Mouse (Mus musculus) embryonic facial prominence, embryonic 15.5 days (tissue): ENCODE results near the gene Trim29. TPM values are rescaled to one million over a fixed set of nuclear protein-coding genes. Genes with fewer than 3 reads are reported as not detected.

Experiments used
- ATAC-seq: fragments of 200-750 bp; cut with Nextera tagmentation; 2 replicates; pipeline ENCODE4 v1.8.0; 2017; ENCODE audit warnings: low read depth, moderate TSS enrichment; ENCODE audit not compliant: insufficient number of reproducible peaks, low FRiP score, low TSS enrichment
- H3K27ac ChIP-seq: fragments of 300-500 bp; sonication (generic); replicated peaks from 2 replicates; pipeline ENCODE4 v1.5.1; 2015; ENCODE audit warnings: mild to moderate bottlenecking, inconsistent platforms
- H3K27me3 ChIP-seq: fragments of 300-500 bp; sonication (generic); 2 replicates; pipeline ENCODE4 v1.6.1; 2015; ENCODE audit warnings: inconsistent platforms
- H3K36me3 ChIP-seq: fragments of 300-500 bp; sonication (generic); 2 replicates; pipeline ENCODE4 v1.6.1; 2015; ENCODE audit warnings: mild to moderate bottlenecking, inconsistent platforms
- H3K4me1 ChIP-seq: fragments of 300-500 bp; sonication (generic); 2 replicates; pipeline ENCODE4 v1.6.1; 2015; ENCODE audit warnings: inconsistent platforms
- H3K4me2 ChIP-seq: fragments of 300-500 bp; sonication (generic); replicated peaks from 2 replicates; pipeline ENCODE4 v1.6.1; 2015; ENCODE audit warnings: mild to moderate bottlenecking, inconsistent platforms
- H3K4me3 ChIP-seq: fragments of 300-500 bp; sonication (generic); replicated peaks from 2 replicates; pipeline ENCODE4 v1.5.1; 2015; ENCODE audit warnings: mild to moderate bottlenecking, inconsistent platforms
- H3K9ac ChIP-seq: fragments of 300-500 bp; sonication (generic); 2 replicates; pipeline ENCODE4 v1.6.1; 2015; ENCODE audit warnings: inconsistent platforms
- H3K9me3 ChIP-seq: fragments of 300-500 bp; sonication (generic); replicated peaks from 2 replicates; pipeline ENCODE4 v1.6.1; 2016; ENCODE audit warnings: inconsistent platforms
- WGBS: fragments of 180-500 bp; shearing (Covaris S2); methylation state at CpG from one replicate; pipeline ENCODE4 v1.1.7; 2015; 5-methylcytosine and 5-hydroxymethylcytosine counted together
- polyA plus RNA-seq: library from polyadenylated mRNA; unstranded; fragments of >200 nt; fragmentation: Nextera tagmentation; extraction: Ambion mirVana; gene quantifications from 2 replicates; pipeline ENCODE4 v1.2.1, GENCODE M21; 2015

Trim29 gene
- polyA plus RNA-seq, 1 experiment from 2014 or later = 142 TPM

GRCm38 (mm10) chr9:43384400-43384799, 73.8 kb downstream of the Trim29 start:
- 65% methylated on average over 3 of the region's 3 CpGs for WGBS
- Histone ChIP-seq H3K9ac (no peak overlapping the region), H3K27ac (no peak overlapping the region), H3K4me1 (0 out of 2 replicates have a peak, but pooled peaks cover 6% of the 10 kb centered on the region), H3K4me2 (no peak overlapping the region), H3K9me3 (no peaks in the 10 kb centered on the region), H3K27me3 (no peaks in the 10 kb centered on the region), H3K36me3 (no peaks in the 10 kb centered on the region), H3K4me3 (no peak overlapping the region)
- no peak for ATAC-seq

Other genes starting within 250 kb of the Trim29 start
- 12.2 and 14.3 TPM in 2 replicates for gene Arhgef12, start 203.6 kb upstream of the Trim29 start, polyA plus RNA-seq
- gene Tmem136, start 194.3 kb upstream of the Trim29 start, polyA plus RNA-seq = 5.7 TPM in 2 replicates
- 11.2 and 12.7 TPM in 2 replicates for gene Pou2f3, start 100.5 kb upstream of the Trim29 start, polyA plus RNA-seq
- 91.2 and 96.9 TPM in 2 replicates for gene Oaf, start 70.9 kb upstream of the Trim29 start, polyA plus RNA-seq